Mouse (Mus musculus) lung, embryonic 16.5 days (tissue): ENCODE measurements around the gene Prox1. TPM values are rescaled to one million over a fixed set of nuclear protein-coding genes. Genes with fewer than 3 reads are reported as not detected.

Source experiments
- ATAC-seq: fragments of 200-750 bp; cut with Nextera tagmentation; 2 replicates; pipeline ENCODE4 v1.8.0; 2017; ENCODE audit warnings: low read depth, mild to moderate bottlenecking, moderate library complexity
- H3K27ac ChIP-seq: fragments of 300-500 bp; sonication (generic); 2 replicates; pipeline ENCODE4 v1.5.1; 2014; ENCODE audit warnings: mild to moderate bottlenecking, control low read depth, low read length
- H3K27me3 ChIP-seq: fragments of 300-500 bp; sonication (generic); 2 replicates; pipeline ENCODE4 v1.6.1; 2014; ENCODE audit warnings: low read depth, low read length, mixed read lengths; ENCODE audit not compliant: control insufficient read depth, insufficient read depth
- H3K36me3 ChIP-seq: fragments of 300-500 bp; sonication (generic); 2 replicates; pipeline ENCODE4 v1.6.1; 2014; ENCODE audit warnings: low read length; ENCODE audit not compliant: control insufficient read depth, insufficient read depth
- H3K4me1 ChIP-seq: fragments of 300-500 bp; sonication (generic); replicated peaks from 2 replicates; pipeline ENCODE4 v1.6.1; 2014; ENCODE audit warnings: low read length, mixed read lengths; ENCODE audit not compliant: control insufficient read depth, insufficient read depth
- H3K4me2 ChIP-seq: fragments of 300-500 bp; sonication (generic); 2 replicates; pipeline ENCODE4 v1.6.1; 2014; ENCODE audit warnings: low read depth, low read length, control low read depth
- H3K4me3 ChIP-seq: fragments of 300-500 bp; sonication (generic); 2 replicates; pipeline ENCODE4 v1.5.1; 2014; ENCODE audit warnings: mild to moderate bottlenecking, low read length, control low read depth
- H3K9ac ChIP-seq: fragments of 300-500 bp; sonication (generic); 2 replicates; pipeline ENCODE4 v1.6.1; 2014; ENCODE audit warnings: low read length, control low read depth
- H3K9me3 ChIP-seq: fragments of 300-500 bp; sonication (generic); 2 replicates; pipeline ENCODE4 v1.6.1; 2016; ENCODE audit warnings: low read length; ENCODE audit not compliant: control insufficient read depth
- WGBS: fragments of 180-500 bp; shearing (Covaris S2); extraction: QIAGEN DNeasy Blood & Tissue Kit; methylation state at CpG from one replicate; pipeline ENCODE4 v1.1.7; 2014; 5-methylcytosine and 5-hydroxymethylcytosine counted together
- polyA plus RNA-seq: library from polyadenylated mRNA; unstranded; fragments of >200 nt; fragmentation: Nextera tagmentation; extraction: Ambion mirVana; gene quantifications from 2 replicates; pipeline ENCODE4 v1.2.1, GENCODE M21; 2015

Prox1 gene
- polyA plus RNA-seq, 1 experiment from 2014 or later = 1.8 TPM

- WGBS = 89% methylated on average over 13 of the region's 13 CpGs
- H3K4me1 ChIP-seq = peaks cover 3% of the 10 kb centered on the region
- no peak for ATAC-seq
These were observed 47.1 kb downstream of the Prox1 start for GRCm38 (mm10) chr1:190123404-190123803.

GRCm38 (mm10) chr1:190115985-190116384 is 54.5 kb downstream of the Prox1 start:
- 83% methylated on average over 1 of the region's 1 CpGs for WGBS
- Histone ChIP-seq H3K4me2 (no peak overlapping the region), H3K36me3 (no peaks in the 10 kb centered on the region), H3K9me3 (peaks cover 3% of the 10 kb centered on the region; the same call in 1 of the 2 replicates), H3K4me1 (no peaks in the 10 kb centered on the region), H3K27ac (no peak overlapping the region), H3K4me3 (no peak overlapping the region), H3K27me3 (no peaks in the 10 kb centered on the region), H3K9ac (no peak overlapping the region)
- ATAC-seq = no peak

More at GRCm38 (mm10) chr1:190123404-190123803, 47.1 kb downstream of the Prox1 start:
- H3K27me3 ChIP-seq = no peaks in the 10 kb centered on the region; the same call in 1 of the 2 replicates
- H3K9ac ChIP-seq = no peak overlapping the region
- no peak overlapping the region for H3K4me2 ChIP-seq
- no peak overlapping the region for H3K4me3 ChIP-seq
- no peak overlapping the region for H3K27ac ChIP-seq
- no peaks in the 10 kb centered on the region for H3K36me3 ChIP-seq
- no peaks in the 10 kb centered on the region for H3K9me3 ChIP-seq

GRCm38 (mm10) chr1:190111741-190112140 is 58.8 kb downstream of the Prox1 start:
- no peak overlapping the region for H3K27ac ChIP-seq
- H3K36me3 ChIP-seq = no peaks in the 10 kb centered on the region
- H3K9ac ChIP-seq = no peak overlapping the region
- 73% methylated on average over 6 of the region's 6 CpGs for WGBS
- no peaks in the 10 kb centered on the region for H3K27me3 ChIP-seq
- peaks cover 3% of the 10 kb centered on the region; the same call in 1 of the 2 replicates for H3K9me3 ChIP-seq
- peaks cover 3% of the 10 kb centered on the region; the same call in 1 of the 2 replicates for H3K4me1 ChIP-seq
- no peak overlapping the region for H3K4me2 ChIP-seq
- no peak for ATAC-seq
- no peak overlapping the region for H3K4me3 ChIP-seq

GRCm38 (mm10) chr1:190107587-190107986 is 62.9 kb downstream of the Prox1 start:
- WGBS = 90% methylated on average over 1 of the region's 1 CpGs
- ATAC-seq = no peak
- H3K4me2 ChIP-seq = no peak overlapping the region

GRCm38 (mm10) chr1:190106674-190107420 is 63.7 kb downstream of the Prox1 start:
- Histone ChIP-seq H3K36me3 (no peaks in the 10 kb centered on the region), H3K9ac (no peak overlapping the region), H3K27me3 (no peaks in the 10 kb centered on the region), H3K4me1 (peaks cover 6% of the 10 kb centered on the region; the same call in 1 of the 2 replicates), H3K4me3 (no peak overlapping the region), H3K27ac (no peak overlapping the region), H3K9me3 (no peaks in the 10 kb centered on the region), H3K4me2 (0 out of 2 replicates have a peak overlapping the region, but pooled peaks have one; percentile 12)
- WGBS = 25% methylated on average over 16 of the region's 16 CpGs
- ATAC-seq = peak; percentile 56; the same call in 1 of the 2 replicates

More at GRCm38 (mm10) chr1:190107587-190107986, 62.9 kb downstream of the Prox1 start:
- H3K9ac ChIP-seq = no peak overlapping the region
- H3K4me3 ChIP-seq = no peak overlapping the region
- H3K27me3 ChIP-seq = no peaks in the 10 kb centered on the region
- no peak overlapping the region for H3K27ac ChIP-seq
- H3K9me3 ChIP-seq = no peaks in the 10 kb centered on the region
- H3K4me1 ChIP-seq = peaks cover 6% of the 10 kb centered on the region; the same call in 1 of the 2 replicates
- H3K36me3 ChIP-seq = no peaks in the 10 kb centered on the region

- 56% methylated on average over 5 of the region's 5 CpGs for WGBS
These were observed 64.5 kb downstream of the Prox1 start for GRCm38 (mm10) chr1:190106060-190106459.

GRCm38 (mm10) chr1:190093326-190093725 is 77.2 kb downstream of the Prox1 start:
- Histone ChIP-seq H3K9ac (no peak overlapping the region), H3K4me2 (no peak overlapping the region), H3K4me3 (no peak overlapping the region), H3K27me3 (no peaks in the 10 kb centered on the region), H3K4me1 (peaks cover 2% of the 10 kb centered on the region; the same call in 1 of the 2 replicates), H3K36me3 (no peaks in the 10 kb centered on the region), H3K27ac (no peak overlapping the region), H3K9me3 (no peaks in the 10 kb centered on the region)
- ATAC-seq = no peak
- WGBS = 75% methylated on average over 9 of the region's 9 CpGs

More at GRCm38 (mm10) chr1:190106060-190106459, 64.5 kb downstream of the Prox1 start:
- Histone ChIP-seq H3K4me2 (no peak overlapping the region), H3K9me3 (no peaks in the 10 kb centered on the region), H3K27me3 (no peaks in the 10 kb centered on the region), H3K4me3 (no peak overlapping the region), H3K36me3 (no peaks in the 10 kb centered on the region), H3K27ac (no peak overlapping the region), H3K9ac (no peak overlapping the region), H3K4me1 (peaks cover 6% of the 10 kb centered on the region; the same call in 1 of the 2 replicates)
- ATAC-seq = no peak

GRCm38 (mm10) chr1:190092076-190092475 is 78.4 kb downstream of the Prox1 start:
- Histone ChIP-seq H3K27me3 (no peaks in the 10 kb centered on the region), H3K4me1 (peaks cover 2% of the 10 kb centered on the region; the same call in 1 of the 2 replicates), H3K27ac (no peak overlapping the region), H3K9ac (no peak overlapping the region), H3K4me2 (no peak overlapping the region), H3K9me3 (no peaks in the 10 kb centered on the region), H3K36me3 (no peaks in the 10 kb centered on the region), H3K4me3 (no peak overlapping the region)
- ATAC-seq = no peak
- WGBS = 91% methylated on average over 7 of the region's 7 CpGs

- Histone ChIP-seq H3K4me2 (no peak overlapping the region), H3K27ac (no peak overlapping the region), H3K4me3 (no peak overlapping the region), H3K4me1 (peaks cover 2% of the 10 kb centered on the region; the same call in 1 of the 2 replicates), H3K9me3 (no peaks in the 10 kb centered on the region), H3K27me3 (no peaks in the 10 kb centered on the region), H3K36me3 (no peaks in the 10 kb centered on the region), H3K9ac (no peak overlapping the region; the same call in 1 of the 2 replicates)
- no peak for ATAC-seq
- 15% methylated on average over 2 of the region's 2 CpGs for WGBS
These were observed 81.6 kb downstream of the Prox1 start for GRCm38 (mm10) chr1:190088929-190089328.
